Mouse (Mus musculus) kidney, embryonic 14.5 days (tissue): Measurements from ENCODE around the gene Afap1. TPM values are rescaled to one million over a fixed set of nuclear protein-coding genes. Genes with fewer than 3 reads are reported as not detected.

ENCODE experiments used
- ATAC-seq: fragments of 200-750 bp; cut with Nextera tagmentation; 2 replicates; pipeline ENCODE4 v1.8.0; 2017; ENCODE audit warnings: moderate number of reproducible peaks, mild to moderate bottlenecking, moderate TSS enrichment, moderate library complexity; ENCODE audit not compliant: low FRiP score, low TSS enrichment
- H3K27ac ChIP-seq: fragments of 300-500 bp; sonication (generic); 2 replicates; pipeline ENCODE4 v1.5.1; 2014; ENCODE audit warnings: low read depth, mild to moderate bottlenecking, low read length, moderate library complexity, mixed read lengths
- H3K27me3 ChIP-seq: fragments of 300-500 bp; sonication (generic); 2 replicates; pipeline ENCODE4 v1.6.1; 2014; ENCODE audit warnings: mild to moderate bottlenecking, low read length; ENCODE audit not compliant: control insufficient read depth, insufficient read depth
- H3K36me3 ChIP-seq: fragments of 300-500 bp; sonication (generic); 2 replicates; pipeline ENCODE4 v1.6.1; 2014; ENCODE audit warnings: low read length, mixed read lengths; ENCODE audit not compliant: control insufficient read depth, insufficient read depth
- H3K4me1 ChIP-seq: fragments of 300-500 bp; sonication (generic); 2 replicates; pipeline ENCODE4 v1.6.1; 2014; ENCODE audit warnings: low read length, mixed read lengths; ENCODE audit not compliant: control insufficient read depth, insufficient read depth
- H3K4me2 ChIP-seq: fragments of 300-500 bp; sonication (generic); replicated peaks from 2 replicates; pipeline ENCODE4 v1.6.1; 2014; ENCODE audit warnings: low read depth, mild to moderate bottlenecking, low read length
- H3K4me3 ChIP-seq: fragments of 300-500 bp; sonication (generic); 2 replicates; pipeline ENCODE4 v1.5.1; 2014; ENCODE audit warnings: mild to moderate bottlenecking, low read length
- H3K9ac ChIP-seq: fragments of 300-500 bp; sonication (generic); 2 replicates; pipeline ENCODE4 v1.6.1; 2014; ENCODE audit warnings: low read depth, mild to moderate bottlenecking, low read length, moderate library complexity
- H3K9me3 ChIP-seq: fragments of 300-500 bp; sonication (generic); 2 replicates; pipeline ENCODE4 v1.6.1; 2016; ENCODE audit warnings: low read length; ENCODE audit not compliant: control insufficient read depth
- WGBS: fragments of 180-500 bp; shearing (Covaris S2); extraction: QIAGEN DNeasy Blood & Tissue Kit; methylation state at CpG from one replicate; pipeline ENCODE4 v1.1.7; 2014; 5-methylcytosine and 5-hydroxymethylcytosine counted together
- polyA plus RNA-seq: library from polyadenylated mRNA; unstranded; fragments of >200 nt; fragmentation: Nextera tagmentation; extraction: Ambion mirVana; gene quantifications from 2 replicates; pipeline ENCODE4 v1.2.1, GENCODE M21; 2014

Afap1 gene
- polyA plus RNA-seq, 1 experiment from 2014 or later, result 23.6 TPM

- Histone ChIP-seq H3K27ac (no peak overlapping the region), H3K4me1 (no peaks in the 10 kb centered on the region; the same call in 1 of the 2 replicates)
Observed at GRCm38 (mm10) chr5:35949061-35949460, 55.9 kb downstream of the Afap1 start.

GRCm38 (mm10) chr5:35950504-35950903 lies 57.4 kb downstream of the Afap1 start:
- 78% methylated on average over 7 of the region's 7 CpGs for WGBS
- peaks cover 69% of the 10 kb centered on the region for H3K36me3 ChIP-seq
- no peaks in the 10 kb centered on the region for H3K27me3 ChIP-seq
- H3K4me3 ChIP-seq, result no peak overlapping the region
- no peak overlapping the region for H3K9ac ChIP-seq
- no peak for ATAC-seq
- H3K27ac ChIP-seq, result no peak overlapping the region
- H3K4me1 ChIP-seq, result no peaks in the 10 kb centered on the region; the same call in 1 of the 2 replicates
- H3K9me3 ChIP-seq, result no peaks in the 10 kb centered on the region
- no peak overlapping the region for H3K4me2 ChIP-seq

More at GRCm38 (mm10) chr5:35949061-35949460, 55.9 kb downstream of the Afap1 start:
- Histone ChIP-seq H3K36me3 (peaks cover 70% of the 10 kb centered on the region), H3K27me3 (no peaks in the 10 kb centered on the region), H3K9me3 (no peaks in the 10 kb centered on the region), H3K4me3 (no peak overlapping the region), H3K9ac (no peak overlapping the region), H3K4me2 (no peak overlapping the region)
- no peak for ATAC-seq
- WGBS, result 79% methylated on average over 5 of the region's 5 CpGs

- ATAC-seq, result no peak
- H3K4me2 ChIP-seq, result no peak overlapping the region
- no peak overlapping the region for H3K4me3 ChIP-seq
- H3K4me1 ChIP-seq, result no peaks in the 10 kb centered on the region
- no peaks in the 10 kb centered on the region for H3K9me3 ChIP-seq
- peaks cover 61% of the 10 kb centered on the region; the same call in 1 of the 2 replicates for H3K36me3 ChIP-seq
- no peaks in the 10 kb centered on the region for H3K27me3 ChIP-seq
- 60% methylated on average over 12 of the region's 12 CpGs for WGBS
- no peak overlapping the region for H3K9ac ChIP-seq
- H3K27ac ChIP-seq, result no peak overlapping the region
Observed at GRCm38 (mm10) chr5:35954055-35954718, 61.1 kb downstream of the Afap1 start.

DNA sequence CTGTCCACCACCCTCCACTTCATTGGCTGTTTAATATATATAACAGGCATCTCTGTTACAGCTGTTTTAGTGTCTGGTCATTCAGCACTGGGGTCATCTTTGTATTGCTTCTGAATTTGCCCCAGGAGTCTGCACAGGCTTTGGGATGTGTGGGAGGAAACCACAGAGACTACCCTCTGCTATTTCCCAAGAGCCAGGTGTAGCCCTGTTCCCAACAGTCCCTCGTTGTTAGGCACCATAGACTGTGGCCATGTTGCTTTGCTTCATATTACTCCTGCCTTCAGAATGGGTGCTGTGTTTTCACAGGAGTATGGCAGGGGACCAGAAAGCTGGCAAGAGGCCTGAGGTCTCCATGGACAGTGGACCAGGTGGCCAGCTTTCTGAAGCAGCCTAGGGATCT lies 63.1 kb downstream of the Afap1 start:
- no peak for ATAC-seq
- Histone ChIP-seq H3K4me1 (no peaks in the 10 kb centered on the region), H3K27ac (no peak overlapping the region), H3K4me3 (no peak overlapping the region), H3K4me2 (no peak overlapping the region), H3K9me3 (no peaks in the 10 kb centered on the region), H3K36me3 (peaks cover 49% of the 10 kb centered on the region; the same call in 1 of the 2 replicates), H3K9ac (no peak overlapping the region), H3K27me3 (no peaks in the 10 kb centered on the region)
- 71% methylated on average over 1 of the region's 1 CpGs for WGBS

GRCm38 (mm10) chr5:35958681-35959080 lies 65.6 kb downstream of the Afap1 start:
- H3K36me3 ChIP-seq, result peaks cover 52% of the 10 kb centered on the region
- no peak overlapping the region for H3K27ac ChIP-seq
- WGBS, result 83% methylated on average over 2 of the region's 2 CpGs

GRCm38 (mm10) chr5:35960168-35960567 lies 67.0 kb downstream of the Afap1 start:
- no peaks in the 10 kb centered on the region for H3K4me1 ChIP-seq
- H3K4me2 ChIP-seq, result no peak overlapping the region
- 85% methylated on average over 7 of the region's 8 CpGs for WGBS
- H3K4me3 ChIP-seq, result no peak overlapping the region
- H3K27me3 ChIP-seq, result no peaks in the 10 kb centered on the region
- no peak for ATAC-seq
- H3K9me3 ChIP-seq, result no peaks in the 10 kb centered on the region
- no peak overlapping the region for H3K27ac ChIP-seq
- H3K36me3 ChIP-seq, result peaks cover 53% of the 10 kb centered on the region
- H3K9ac ChIP-seq, result no peak overlapping the region

More at GRCm38 (mm10) chr5:35958681-35959080, 65.6 kb downstream of the Afap1 start:
- Histone ChIP-seq H3K4me3 (no peak overlapping the region), H3K9ac (no peak overlapping the region), H3K4me1 (no peaks in the 10 kb centered on the region), H3K4me2 (no peak overlapping the region), H3K27me3 (no peaks in the 10 kb centered on the region), H3K9me3 (no peaks in the 10 kb centered on the region)
- ATAC-seq, result no peak

GRCm38 (mm10) chr5:35961271-35961670 lies 68.2 kb downstream of the Afap1 start:
- ATAC-seq, result no peak
- H3K9me3 ChIP-seq, result no peaks in the 10 kb centered on the region
- H3K27me3 ChIP-seq, result no peaks in the 10 kb centered on the region
- peaks cover 59% of the 10 kb centered on the region for H3K36me3 ChIP-seq
- no peak overlapping the region for H3K4me2 ChIP-seq
- H3K27ac ChIP-seq, result no peak overlapping the region
- H3K4me3 ChIP-seq, result no peak overlapping the region
- no peaks in the 10 kb centered on the region for H3K4me1 ChIP-seq
- no peak overlapping the region for H3K9ac ChIP-seq
- 75% methylated on average over 8 of the region's 8 CpGs for WGBS

GRCm38 (mm10) chr5:35963635-35964034 lies 70.5 kb downstream of the Afap1 start:
- peaks cover 69% of the 10 kb centered on the region for H3K36me3 ChIP-seq
- WGBS, result 67% methylated on average over 9 of the region's 9 CpGs

GRCm38 (mm10) chr5:35965036-35965435 lies 71.9 kb downstream of the Afap1 start:
- 82% methylated on average over 5 of the region's 5 CpGs for WGBS
- H3K9me3 ChIP-seq, result no peaks in the 10 kb centered on the region
- H3K4me1 ChIP-seq, result peaks cover 13% of the 10 kb centered on the region; the same call in 1 of the 2 replicates
- no peak for ATAC-seq
- no peaks in the 10 kb centered on the region for H3K27me3 ChIP-seq
- peaks cover 78% of the 10 kb centered on the region for H3K36me3 ChIP-seq
- no peak overlapping the region for H3K4me2 ChIP-seq
- no peak overlapping the region for H3K27ac ChIP-seq
- no peak overlapping the region for H3K9ac ChIP-seq
- no peak overlapping the region for H3K4me3 ChIP-seq

More at GRCm38 (mm10) chr5:35963635-35964034, 70.5 kb downstream of the Afap1 start:
- Histone ChIP-seq H3K9me3 (no peaks in the 10 kb centered on the region), H3K4me2 (no peak overlapping the region), H3K4me1 (no peaks in the 10 kb centered on the region), H3K27me3 (no peaks in the 10 kb centered on the region), H3K27ac (no peak overlapping the region), H3K4me3 (no peak overlapping the region), H3K9ac (no peak overlapping the region)
- no peak for ATAC-seq
